Mouse (Mus musculus): ENCODE measurements around the gene Utrn. TPM values are rescaled to one million over a fixed set of nuclear protein-coding genes. Genes with fewer than 3 reads are reported as not detected.

Utrn gene
- polyA plus RNA-seq, 1 experiment: 159 TPM

DNA sequence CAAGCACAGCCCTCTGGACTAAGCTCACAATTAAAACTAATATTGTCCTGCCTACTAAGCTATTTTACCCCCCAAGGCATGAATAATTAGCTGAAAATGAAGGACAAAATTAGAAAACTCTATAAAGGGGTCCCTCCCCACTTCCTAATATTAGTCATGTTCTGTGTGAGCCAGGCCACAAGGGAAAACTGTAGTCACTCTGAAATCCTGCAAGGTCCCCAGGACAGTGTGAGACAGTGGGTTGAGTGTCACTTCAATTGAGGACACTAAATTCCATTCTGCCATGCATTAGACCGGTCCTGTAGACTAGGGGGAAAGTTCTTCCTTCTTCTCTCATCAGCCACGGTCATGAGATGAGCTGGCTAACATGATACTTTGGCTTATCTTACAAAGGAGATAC lies 69.7 kb downstream of the Utrn start:
- Histone ChIP-seq H3K9ac (ENCODE audit: low read depth, poor library complexity, severe bottlenecking) (no peak overlapping the region), H3K4me1 (ENCODE audit: control insufficient read depth, insufficient read depth, low read length) (no peaks in the 10 kb centered on the region), H3K36me3 (ENCODE audit: control insufficient read depth, insufficient read depth, low read length, poor library complexity, severe bottlenecking) (no peaks in the 10 kb centered on the region), H3K9me3 (replicated peaks; ENCODE audit: control insufficient read depth, insufficient read depth, low read length, poor library complexity, severe bottlenecking) (no peaks in the 10 kb centered on the region), H3K4me3 (ENCODE audit: low read depth, low read length) (no peak overlapping the region), H3K27me3 (ENCODE audit: control insufficient read depth, insufficient read depth, low read length, poor library complexity, severe bottlenecking) (no peaks in the 10 kb centered on the region), H3K27ac (ENCODE audit: insufficient read depth, low read length) (no peak overlapping the region)
- TF ChIP-seq POLR2A (IDR thresholded peaks at IDR 0.05; ENCODE audit: insufficient read depth, low read length) (no peak), CTCF (IDR thresholded peaks at IDR 0.05; ENCODE audit: low read depth, low read length) (no peak), EP300 (IDR thresholded peaks at IDR 0.05; ENCODE audit: insufficient read depth, low read depth, low read length) (no peak)

DNA sequence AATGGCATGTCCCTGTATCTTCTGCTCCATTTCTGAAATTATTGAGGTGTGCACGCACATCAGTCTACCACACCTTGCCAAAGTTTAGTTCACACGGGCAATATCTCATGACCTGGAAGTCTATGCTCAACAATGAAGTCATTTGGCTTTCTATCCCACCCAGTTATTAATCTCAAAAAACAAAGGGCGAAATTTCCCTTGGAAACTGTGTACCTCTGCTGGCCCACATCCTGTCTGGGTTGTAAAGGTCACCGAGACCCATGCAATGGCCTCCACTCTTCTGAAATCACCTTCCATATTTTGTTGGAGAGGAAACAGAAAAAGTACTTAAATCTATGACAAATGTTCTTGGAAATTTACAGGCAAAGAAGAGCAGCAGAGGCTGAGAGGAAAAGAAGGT lies 70.9 kb downstream of the Utrn start:
- H3K9me3 ChIP-seq (replicated peaks; ENCODE audit: control insufficient read depth, insufficient read depth, low read length, poor library complexity, severe bottlenecking): no peaks in the 10 kb centered on the region
- no peaks in the 10 kb centered on the region for H3K27me3 ChIP-seq (ENCODE audit: control insufficient read depth, insufficient read depth, low read length, poor library complexity, severe bottlenecking)
- H3K4me1 ChIP-seq (ENCODE audit: control insufficient read depth, insufficient read depth, low read length): no peaks in the 10 kb centered on the region
- H3K9ac ChIP-seq (ENCODE audit: low read depth, poor library complexity, severe bottlenecking): no peak overlapping the region
- H3K4me3 ChIP-seq (ENCODE audit: low read depth, low read length): no peak overlapping the region
- no peak for TF ChIP-seq EP300 (IDR thresholded peaks at IDR 0.05; ENCODE audit: insufficient read depth, low read depth, low read length)
- TF ChIP-seq POLR2A (IDR thresholded peaks at IDR 0.05; ENCODE audit: insufficient read depth, low read length): no peak
- no peak for TF ChIP-seq CTCF (IDR thresholded peaks at IDR 0.05; ENCODE audit: low read depth, low read length)
- no peak overlapping the region for H3K27ac ChIP-seq (ENCODE audit: insufficient read depth, low read length)
- no peaks in the 10 kb centered on the region for H3K36me3 ChIP-seq (ENCODE audit: control insufficient read depth, insufficient read depth, low read length, poor library complexity, severe bottlenecking)

DNA sequence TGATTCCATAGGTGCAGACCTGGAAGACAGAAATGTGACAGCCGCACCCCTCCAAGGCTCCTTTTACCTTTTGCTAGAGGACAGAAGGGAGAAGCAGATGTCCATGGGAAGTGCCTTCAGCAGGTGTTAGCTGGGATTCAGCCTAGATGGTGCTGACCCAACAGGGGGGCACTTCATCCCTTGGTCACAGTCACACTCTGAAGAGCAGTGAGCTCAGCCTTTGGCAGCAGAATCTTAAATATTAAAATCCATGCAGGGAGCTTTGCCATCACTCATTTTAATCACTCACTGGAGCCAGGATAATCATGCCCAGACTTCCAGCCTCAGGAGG lies 72.7 kb downstream of the Utrn start:
- TF ChIP-seq EP300 (IDR thresholded peaks at IDR 0.05; ENCODE audit: insufficient read depth, low read depth, low read length): no peak
- no peak for TF ChIP-seq CTCF (IDR thresholded peaks at IDR 0.05; ENCODE audit: low read depth, low read length)
- no peak for TF ChIP-seq POLR2A (IDR thresholded peaks at IDR 0.05; ENCODE audit: insufficient read depth, low read length)
- no peak overlapping the region for H3K9ac ChIP-seq (ENCODE audit: low read depth, poor library complexity, severe bottlenecking)
- H3K27ac ChIP-seq (ENCODE audit: insufficient read depth, low read length): no peak overlapping the region
- no peak overlapping the region for H3K4me3 ChIP-seq (ENCODE audit: low read depth, low read length)
- H3K36me3 ChIP-seq (ENCODE audit: control insufficient read depth, insufficient read depth, low read length, poor library complexity, severe bottlenecking): no peaks in the 10 kb centered on the region
- no peaks in the 10 kb centered on the region for H3K27me3 ChIP-seq (ENCODE audit: control insufficient read depth, insufficient read depth, low read length, poor library complexity, severe bottlenecking)
- no peaks in the 10 kb centered on the region for H3K4me1 ChIP-seq (ENCODE audit: control insufficient read depth, insufficient read depth, low read length)
- no peaks in the 10 kb centered on the region for H3K9me3 ChIP-seq (replicated peaks; ENCODE audit: control insufficient read depth, insufficient read depth, low read length, poor library complexity, severe bottlenecking)

DNA sequence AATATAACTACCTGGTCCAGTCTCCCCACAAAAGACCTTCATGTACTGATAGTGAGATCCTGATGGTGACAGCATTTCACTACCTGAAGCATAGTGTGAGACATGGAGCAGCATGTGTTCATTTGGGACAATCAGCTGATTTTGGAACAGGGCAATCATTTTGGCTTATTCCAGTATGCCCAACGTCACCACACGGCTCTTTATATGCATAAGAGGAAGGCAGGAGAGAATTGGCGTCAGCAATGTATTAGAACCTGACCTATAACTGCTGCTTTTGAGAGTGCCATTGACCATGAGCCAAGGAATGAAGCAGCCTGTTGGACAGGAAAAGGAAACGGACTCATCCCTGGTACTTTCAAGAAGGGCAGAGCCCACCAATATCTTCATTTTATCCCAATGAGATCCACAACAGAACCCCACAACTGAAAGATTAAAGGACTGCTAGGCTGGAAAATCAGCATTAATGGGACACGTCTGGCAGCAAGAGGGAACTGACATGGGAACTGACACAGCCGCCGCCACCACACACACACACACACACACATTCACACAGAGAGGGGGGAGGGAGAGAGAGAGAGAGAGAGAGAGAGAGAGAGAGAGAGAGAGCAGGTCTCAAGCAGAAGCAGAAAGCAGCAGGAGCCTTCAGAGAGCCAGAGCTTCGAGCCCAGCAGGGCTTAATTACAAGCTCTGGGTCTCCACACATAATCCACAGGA lies 73.2 kb downstream of the Utrn start:
- H3K36me3 ChIP-seq (ENCODE audit: control insufficient read depth, insufficient read depth, low read length, poor library complexity, severe bottlenecking): no peaks in the 10 kb centered on the region
- no peaks in the 10 kb centered on the region for H3K9me3 ChIP-seq (replicated peaks; ENCODE audit: control insufficient read depth, insufficient read depth, low read length, poor library complexity, severe bottlenecking)
- H3K4me3 ChIP-seq (ENCODE audit: low read depth, low read length): no peak overlapping the region
- no peaks in the 10 kb centered on the region for H3K4me1 ChIP-seq (ENCODE audit: control insufficient read depth, insufficient read depth, low read length)
- H3K9ac ChIP-seq (ENCODE audit: low read depth, poor library complexity, severe bottlenecking): no peak overlapping the region
- H3K27me3 ChIP-seq (ENCODE audit: control insufficient read depth, insufficient read depth, low read length, poor library complexity, severe bottlenecking): no peaks in the 10 kb centered on the region
- no peak overlapping the region for H3K27ac ChIP-seq (ENCODE audit: insufficient read depth, low read length)
- TF ChIP-seq EP300 (IDR thresholded peaks at IDR 0.05; ENCODE audit: insufficient read depth, low read depth, low read length) (no peak), CTCF (IDR thresholded peaks at IDR 0.05; ENCODE audit: low read depth, low read length) (no peak), POLR2A (IDR thresholded peaks at IDR 0.05; ENCODE audit: insufficient read depth, low read length) (no peak)

DNA sequence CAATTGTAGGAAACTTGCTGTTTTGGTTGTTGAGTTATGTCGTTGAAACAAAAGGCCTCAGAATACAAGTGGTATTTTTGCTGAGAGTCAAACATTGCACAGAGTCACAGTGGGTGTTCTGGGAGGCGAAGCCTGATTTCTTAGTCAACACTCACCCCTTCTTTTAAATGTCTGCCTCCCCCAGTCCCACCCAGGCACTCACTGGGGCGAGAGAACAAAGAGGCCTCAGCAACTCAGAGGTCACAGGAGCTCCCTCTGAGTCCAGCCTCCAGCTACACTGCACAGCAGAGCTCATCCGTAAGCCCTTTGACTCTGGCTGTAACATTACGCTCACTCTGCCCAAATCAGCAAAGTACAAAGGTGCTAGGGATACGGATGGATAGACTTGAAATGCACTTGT lies 77.1 kb downstream of the Utrn start:
- peak; percentile 80 for TF ChIP-seq EP300 (IDR thresholded peaks at IDR 0.05; ENCODE audit: insufficient read depth, low read depth, low read length)
- TF ChIP-seq POLR2A (IDR thresholded peaks at IDR 0.05; ENCODE audit: insufficient read depth, low read length): no peak
- TF ChIP-seq CTCF (IDR thresholded peaks at IDR 0.05; ENCODE audit: low read depth, low read length): no peak
- H3K27ac ChIP-seq (ENCODE audit: insufficient read depth, low read length): peak overlapping the region; percentile 96

DNA sequence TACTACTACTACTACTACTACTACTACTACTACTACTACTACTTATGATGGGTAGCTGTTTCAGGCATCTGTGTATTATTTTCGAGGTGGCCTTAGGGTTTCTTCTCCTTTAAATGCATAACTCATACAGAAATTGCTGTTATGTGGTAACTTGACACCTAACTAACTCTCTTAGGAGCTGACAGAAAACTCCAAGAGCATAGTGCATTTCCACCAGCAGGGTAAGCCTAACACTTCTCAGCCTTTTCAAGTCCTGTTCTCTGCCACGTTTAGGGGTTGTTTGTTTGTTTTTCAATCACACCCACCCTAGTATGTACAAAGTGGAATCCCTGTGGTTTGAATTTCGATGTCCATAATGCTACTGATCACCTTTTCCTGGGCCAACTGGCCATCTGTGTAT lies 78.3 kb downstream of the Utrn start:
- TF ChIP-seq CTCF (IDR thresholded peaks at IDR 0.05; ENCODE audit: low read depth, low read length) (no peak), EP300 (IDR thresholded peaks at IDR 0.05; ENCODE audit: insufficient read depth, low read depth, low read length) (no peak), POLR2A (IDR thresholded peaks at IDR 0.05; ENCODE audit: insufficient read depth, low read length) (no peak)
- no peak overlapping the region for H3K9ac ChIP-seq (ENCODE audit: low read depth, poor library complexity, severe bottlenecking)
- no peaks in the 10 kb centered on the region for H3K27me3 ChIP-seq (ENCODE audit: control insufficient read depth, insufficient read depth, low read length, poor library complexity, severe bottlenecking)
- H3K27ac ChIP-seq (ENCODE audit: insufficient read depth, low read length): peak overlapping the region; percentile 22; the same call in 1 of the 2 replicates
- peaks cover 3% of the 10 kb centered on the region for H3K4me1 ChIP-seq (ENCODE audit: control insufficient read depth, insufficient read depth, low read length)
- no peaks in the 10 kb centered on the region for H3K36me3 ChIP-seq (ENCODE audit: control insufficient read depth, insufficient read depth, low read length, poor library complexity, severe bottlenecking)
- no peak overlapping the region for H3K4me3 ChIP-seq (ENCODE audit: low read depth, low read length)
- no peaks in the 10 kb centered on the region for H3K9me3 ChIP-seq (replicated peaks; ENCODE audit: control insufficient read depth, insufficient read depth, low read length, poor library complexity, severe bottlenecking)

More for the DNA sequence above, 77.1 kb downstream of the Utrn start:
- Histone ChIP-seq H3K4me3 (ENCODE audit: low read depth, low read length) (no peak overlapping the region), H3K9me3 (replicated peaks; ENCODE audit: control insufficient read depth, insufficient read depth, low read length, poor library complexity, severe bottlenecking) (no peaks in the 10 kb centered on the region), H3K9ac (ENCODE audit: low read depth, poor library complexity, severe bottlenecking) (peak overlapping the region; percentile 39; the same call in 1 of the 2 replicates), H3K4me1 (ENCODE audit: control insufficient read depth, insufficient read depth, low read length) (peaks cover 3% of the 10 kb centered on the region), H3K27me3 (ENCODE audit: control insufficient read depth, insufficient read depth, low read length, poor library complexity, severe bottlenecking) (no peaks in the 10 kb centered on the region), H3K36me3 (ENCODE audit: control insufficient read depth, insufficient read depth, low read length, poor library complexity, severe bottlenecking) (no peaks in the 10 kb centered on the region)

Data from ES-Bruce4 (cell line).